Mouse (Mus musculus): ENCODE results near the gene Gm14569.

DNA sequence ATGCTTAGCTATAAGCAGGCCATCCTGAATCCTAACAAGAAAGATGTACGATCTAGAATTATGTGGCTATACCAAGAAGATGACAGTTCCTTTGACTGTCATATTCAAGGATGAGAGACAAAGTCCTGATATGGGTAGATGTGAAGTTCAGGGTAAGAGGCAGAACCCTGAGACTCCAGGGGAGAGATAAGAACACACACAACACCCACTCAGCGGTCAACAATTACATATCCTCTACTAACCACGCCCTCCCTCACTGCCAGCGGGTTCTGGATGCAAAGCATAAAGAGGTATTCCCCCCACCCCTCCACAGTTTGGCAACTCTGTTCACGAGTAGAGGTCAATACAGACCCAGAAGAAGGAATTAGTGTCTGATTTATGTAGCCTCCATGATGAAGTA, 32.1 kb upstream of the Gm14569 start:
- no peak for TF ChIP-seq CTCF (IDR thresholded peaks at IDR 0.05; ENCODE audit: low read depth, low read length)
- TF ChIP-seq POLR2A (IDR thresholded peaks at IDR 0.05; ENCODE audit: borderline replicate concordance, low read depth, low read length): no peak
